Mouse (Mus musculus): ENCODE data around the gene Ovca2. TPM values are rescaled to one million over a fixed set of nuclear protein-coding genes. Genes with fewer than 3 reads are reported as not detected.
A peak's percentile ranks its signal among the peaks of the same experiment; 100 is the strongest.

Gene Ovca2
- polyA plus RNA-seq, 1 experiment from 2014 or later: 19.7 TPM

- Histone ChIP-seq H3K27me3 (ENCODE audit: control insufficient read depth, insufficient read depth, low read length) (peaks cover 26% of the 10 kb centered on the region), H3K9ac (ENCODE audit: low read length) (peak overlapping the region; percentile 77), H3K9me3 (ENCODE audit: control insufficient read depth, low read length) (no peaks in the 10 kb centered on the region), H3K36me3 (ENCODE audit: control insufficient read depth, insufficient read depth, low read length) (no peaks in the 10 kb centered on the region), H3K27ac (replicated peaks in 1 of 2; ENCODE audit: control insufficient read depth in 1 of 2, insufficient read depth in 1 of 2, low read depth in 2 of 2, low read length in 2 of 2) (peak overlapping the region; percentile 28 to 91), H3K4me2 (ENCODE audit: low read length) (peak overlapping the region; percentile 90), H3K4me1 (ENCODE audit: control insufficient read depth in 2 of 2, insufficient read depth in 2 of 2, low read length in 2 of 2) (peaks cover 22 to 36% of the 10 kb centered on the region in 2 experiments), H3K4me3 (ENCODE audit: control insufficient read depth in 1 of 2, insufficient read depth in 1 of 2, low read depth in 1 of 2, low read length in 2 of 2) (peak overlapping the region; percentile 63 to 67)
- no peak for ATAC-seq (ENCODE audit: insufficient number of reproducible peaks, insufficient read depth, low FRiP score, low read depth)
- 2% methylated on average over 38 of the region's 39 CpGs for WGBS
Measured at GRCm38 (mm10) chr11:75194850-75195461, 16.3 kb upstream of the Ovca2 start.

DNA sequence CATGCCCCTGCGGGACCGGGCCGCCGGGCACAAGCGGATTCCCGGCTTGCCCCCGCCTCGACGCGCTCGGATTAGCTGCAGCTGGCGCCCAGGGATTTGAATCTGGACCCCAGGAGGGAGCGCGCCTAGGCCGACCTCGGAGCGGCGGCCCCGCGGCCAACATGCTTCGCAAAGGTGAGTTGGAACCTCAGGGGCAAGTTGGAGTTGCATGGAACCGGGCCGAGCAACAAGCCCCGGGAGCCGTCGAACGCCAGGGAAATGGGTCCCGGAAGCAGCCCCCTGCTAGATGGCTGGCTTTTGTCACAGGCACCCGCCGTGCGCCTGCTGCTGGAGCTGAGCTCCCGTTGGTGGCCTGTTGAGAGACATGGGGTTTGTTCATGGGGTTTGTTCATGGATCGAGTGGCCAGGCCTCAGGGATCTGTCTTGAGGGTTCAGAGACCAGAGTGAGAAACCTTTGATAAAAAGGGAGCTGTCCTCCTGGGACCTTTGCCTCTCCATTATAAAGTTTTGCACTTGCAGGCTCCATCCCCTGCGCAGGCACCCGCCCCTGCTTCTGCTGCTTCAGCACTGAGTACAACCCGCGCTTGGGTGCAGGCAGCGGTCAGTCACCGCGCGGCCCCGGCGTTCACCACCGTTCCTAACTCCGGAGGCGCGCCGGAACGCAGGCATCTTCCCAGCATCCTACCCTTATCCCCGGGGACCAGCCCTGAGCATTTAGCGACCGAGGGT is 15.7 kb upstream of the Ovca2 start:
- Histone ChIP-seq H3K9ac (ENCODE audit: low read length) (peak overlapping the region; percentile 77), H3K4me3 (ENCODE audit: control insufficient read depth in 1 of 2, insufficient read depth in 1 of 2, low read depth in 1 of 2, low read length in 2 of 2) (peak overlapping the region; percentile 63 to 67), H3K4me2 (ENCODE audit: low read length) (peak overlapping the region; percentile 90), H3K4me1 (ENCODE audit: control insufficient read depth in 2 of 2, insufficient read depth in 2 of 2, low read length in 2 of 2) (peaks cover 22 to 42% of the 10 kb centered on the region in 2 experiments), H3K27me3 (ENCODE audit: control insufficient read depth, insufficient read depth, low read length) (peaks cover 26% of the 10 kb centered on the region), H3K36me3 (ENCODE audit: control insufficient read depth, insufficient read depth, low read length) (no peaks in the 10 kb centered on the region), H3K27ac (replicated peaks in 1 of 2; ENCODE audit: control insufficient read depth in 1 of 2, insufficient read depth in 1 of 2, low read depth in 2 of 2, low read length in 2 of 2) (peak overlapping the region; percentile 40 to 91), H3K9me3 (ENCODE audit: control insufficient read depth, low read length) (no peaks in the 10 kb centered on the region)
- ATAC-seq (ENCODE audit: insufficient number of reproducible peaks, insufficient read depth, low FRiP score, low read depth): no peak
- under 1% methylated on average over 52 of the region's 52 CpGs for WGBS

DNA sequence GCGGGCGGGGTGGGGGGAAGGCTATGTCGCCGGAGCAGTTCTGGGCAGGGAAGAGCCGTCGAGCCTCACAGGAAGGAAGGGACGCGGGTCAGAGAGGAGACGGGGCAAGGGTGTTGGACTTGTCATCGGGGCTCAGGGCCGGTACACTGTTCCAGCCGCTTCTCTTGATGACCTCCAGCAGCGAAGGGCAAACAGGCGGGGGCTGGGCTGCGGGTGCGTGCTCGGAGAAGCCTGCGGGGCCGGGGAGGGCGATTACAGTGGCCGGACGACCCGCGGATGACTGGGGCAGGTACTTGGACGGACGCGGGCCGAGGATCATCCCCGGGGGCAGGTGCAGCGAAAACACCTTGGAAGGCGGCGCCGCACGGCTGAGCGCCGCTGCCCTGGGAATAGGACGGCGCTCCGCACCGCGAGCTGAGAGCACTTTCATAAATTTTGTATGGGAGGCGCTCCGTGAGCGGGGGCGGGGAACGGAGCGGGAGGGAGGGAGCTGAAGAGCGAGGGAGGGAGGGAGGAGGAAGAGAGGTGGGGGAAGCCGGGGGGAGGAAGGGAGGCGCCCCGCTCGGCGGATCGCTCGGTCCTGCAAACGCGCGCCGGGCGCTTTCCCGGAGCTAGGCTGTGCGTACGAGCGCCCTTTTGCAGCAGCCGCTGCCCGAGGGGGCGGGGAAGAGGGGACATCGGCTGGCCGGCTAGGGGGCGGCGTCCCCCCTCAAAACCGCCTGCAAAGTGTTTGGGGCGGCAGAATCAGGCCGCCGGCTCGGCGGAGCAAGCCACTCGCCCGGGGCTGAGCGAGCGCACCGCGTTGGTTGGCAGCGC is 14.8 kb upstream of the Ovca2 start, which contains the start of gene Rtn4rl1:
Gene Rtn4rl1, plus strand, starts transcription at position 528 of the 816 bp plus-strand sequence.
- Histone ChIP-seq H3K27me3 (ENCODE audit: control insufficient read depth, insufficient read depth, low read length) (peaks cover 26% of the 10 kb centered on the region), H3K27ac (replicated peaks in 1 of 2; ENCODE audit: control insufficient read depth in 1 of 2, insufficient read depth in 1 of 2, low read depth in 2 of 2, low read length in 2 of 2) (peak within 1 kb of the TSS; percentile 68 to 91), H3K4me1 (ENCODE audit: control insufficient read depth in 2 of 2, insufficient read depth in 2 of 2, low read length in 2 of 2) (peaks cover 22 to 47% of the 10 kb centered on the region in 2 experiments), H3K4me3 (ENCODE audit: control insufficient read depth in 1 of 2, insufficient read depth in 1 of 2, low read depth in 1 of 2, low read length in 2 of 2) (peak within 1 kb of the TSS; percentile 63 to 67), H3K9me3 (ENCODE audit: control insufficient read depth, low read length) (no peaks in the 10 kb centered on the region), H3K36me3 (ENCODE audit: control insufficient read depth, insufficient read depth, low read length) (no peaks in the 10 kb centered on the region), H3K9ac (ENCODE audit: low read length) (peak within 1 kb of the TSS; percentile 77), H3K4me2 (ENCODE audit: low read length) (peak within 1 kb of the TSS; percentile 90)
- WGBS: under 1% methylated on average over 76 of the region's 84 CpGs
- peak; percentile 25; the same call in 1 of the 2 replicates for ATAC-seq (ENCODE audit: insufficient number of reproducible peaks, insufficient read depth, low FRiP score, low read depth)

GRCm38 (mm10) chr11:75192336-75193214 is 13.9 kb upstream of the Ovca2 start:
- H3K9me3 ChIP-seq (ENCODE audit: control insufficient read depth, low read length): no peaks in the 10 kb centered on the region
- H3K9ac ChIP-seq (ENCODE audit: low read length): peak overlapping the region; percentile 77
- peaks cover 26% of the 10 kb centered on the region for H3K27me3 ChIP-seq (ENCODE audit: control insufficient read depth, insufficient read depth, low read length)
- ATAC-seq (ENCODE audit: insufficient number of reproducible peaks, insufficient read depth, low FRiP score, low read depth): peak; percentile 48; the same call in 1 of the 2 replicates
- 22% methylated on average over 13 of the region's 13 CpGs for WGBS
- H3K4me3 ChIP-seq (ENCODE audit: control insufficient read depth in 1 of 2, insufficient read depth in 1 of 2, low read depth in 1 of 2, low read length in 2 of 2): peak overlapping the region; percentile 63 to 67
- H3K4me1 ChIP-seq (ENCODE audit: control insufficient read depth in 2 of 2, insufficient read depth in 2 of 2, low read length in 2 of 2): peaks cover 22 to 47% of the 10 kb centered on the region in 2 experiments
- peak overlapping the region in 1 of 2 experiments; percentile 91; a peak in 2 of 4 replicates for H3K27ac ChIP-seq (replicated peaks in 1 of 2; ENCODE audit: control insufficient read depth in 1 of 2, insufficient read depth in 1 of 2, low read depth in 2 of 2, low read length in 2 of 2)
- H3K4me2 ChIP-seq (ENCODE audit: low read length): peak overlapping the region; percentile 90
- no peaks in the 10 kb centered on the region for H3K36me3 ChIP-seq (ENCODE audit: control insufficient read depth, insufficient read depth, low read length)

- 28% methylated on average over 6 of the region's 6 CpGs for whole genome bisulfite sequencing
- Histone ChIP-seq H3K9ac (ENCODE audit: low read length) (peak overlapping the region; percentile 30; the same call in 1 of the 2 replicates), H3K4me2 (ENCODE audit: low read length) (peak overlapping the region; percentile 1), H3K4me3 (ENCODE audit: control insufficient read depth in 1 of 2, insufficient read depth in 1 of 2, low read depth in 1 of 2, low read length in 2 of 2) (no peak overlapping the region), H3K4me1 (ENCODE audit: control insufficient read depth in 2 of 2, insufficient read depth in 2 of 2, low read length in 2 of 2) (peaks cover 22 to 47% of the 10 kb centered on the region in 2 experiments), H3K9me3 (ENCODE audit: control insufficient read depth, low read length) (no peaks in the 10 kb centered on the region), H3K27me3 (ENCODE audit: control insufficient read depth, insufficient read depth, low read length) (peaks cover 23% of the 10 kb centered on the region), H3K27ac (replicated peaks in 1 of 2; ENCODE audit: control insufficient read depth in 1 of 2, insufficient read depth in 1 of 2, low read depth in 2 of 2, low read length in 2 of 2) (0 out of 4 replicates have a peak overlapping the region, but pooled peaks of 1 of the 2 experiments have one; percentile 31), H3K36me3 (ENCODE audit: control insufficient read depth, insufficient read depth, low read length) (no peaks in the 10 kb centered on the region)
- no peak for ATAC-seq (ENCODE audit: insufficient number of reproducible peaks, insufficient read depth, low FRiP score, low read depth)
Measured at GRCm38 (mm10) chr11:75191841-75192240, 13.2 kb upstream of the Ovca2 start.

DNA sequence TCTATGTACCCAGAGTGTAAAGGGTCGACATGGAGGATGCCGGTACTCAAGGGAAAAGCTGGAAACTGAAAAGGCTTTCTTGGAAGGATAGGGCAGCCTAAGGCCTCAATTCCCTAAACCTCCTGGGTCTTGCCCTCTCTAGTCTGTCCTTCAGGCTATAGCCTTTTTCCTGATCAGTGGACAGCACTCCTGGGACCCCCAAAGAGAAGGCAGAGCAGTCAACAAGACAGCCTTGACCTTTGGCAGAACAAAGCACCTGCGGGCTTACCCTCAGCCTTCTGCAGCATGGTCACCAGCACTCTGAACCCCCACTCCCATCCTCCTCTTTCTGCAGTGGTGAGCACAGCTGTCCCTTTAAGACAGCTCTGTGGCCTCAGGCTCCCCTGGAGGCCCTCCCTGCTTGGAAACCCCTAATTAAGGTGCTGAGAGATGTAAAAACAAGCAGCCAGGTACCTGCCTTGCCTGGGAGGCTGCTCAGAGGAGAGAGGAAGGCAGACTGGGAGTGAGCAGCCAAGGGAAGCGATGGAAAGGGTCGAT is 12.3 kb upstream of the Ovca2 start, which contains the start of gene Dph1:
Gene Dph1, minus strand, starts transcription at position 337 of the 537 bp plus-strand sequence.
- Histone ChIP-seq H3K4me3 (ENCODE audit: control insufficient read depth in 1 of 2, insufficient read depth in 1 of 2, low read depth in 1 of 2, low read length in 2 of 2) (peak within 1 kb of the TSS; percentile 74 to 86), H3K27ac (replicated peaks in 1 of 2; ENCODE audit: control insufficient read depth in 1 of 2, insufficient read depth in 1 of 2, low read depth in 2 of 2, low read length in 2 of 2) (peak within 1 kb of the TSS; percentile 12 to 74), H3K4me2 (ENCODE audit: low read length) (peak within 1 kb of the TSS; percentile 94), H3K36me3 (ENCODE audit: control insufficient read depth, insufficient read depth, low read length) (no peaks in the 10 kb centered on the region), H3K4me1 (ENCODE audit: control insufficient read depth in 2 of 2, insufficient read depth in 2 of 2, low read length in 2 of 2) (peaks cover 18 to 41% of the 10 kb centered on the region in 2 experiments), H3K27me3 (ENCODE audit: control insufficient read depth, insufficient read depth, low read length) (peaks cover 18% of the 10 kb centered on the region), H3K9ac (ENCODE audit: low read length) (peak within 1 kb of the TSS; percentile 79), H3K9me3 (ENCODE audit: control insufficient read depth, low read length) (no peaks in the 10 kb centered on the region)
- WGBS: 40% methylated on average over 5 of the region's 5 CpGs
- ATAC-seq (ENCODE audit: insufficient number of reproducible peaks, insufficient read depth, low FRiP score, low read depth): no peak
